Mouse (Mus musculus): ENCODE measurements around the gene Zfp553. TPM values are rescaled to one million over a fixed set of nuclear protein-coding genes. Genes with fewer than 3 reads are reported as not detected.

Gene Zfp553
- polyA plus RNA-seq, 1 experiment: 16.6 TPM

GRCm38 (mm10) chr7:127270666-127271065 is 37.8 kb downstream of the Zfp553 start:
- WGBS: 84% methylated on average over 5 of the region's 5 CpGs
- peaks cover 9% of the 10 kb centered on the region for H3K4me1 ChIP-seq (ENCODE audit: control insufficient read depth, insufficient read depth, low read length)
- TF ChIP-seq CTCF (IDR thresholded peaks at IDR 0.05; ENCODE audit: borderline replicate concordance, insufficient read depth, low read depth, low read length): no peak
- TF ChIP-seq POLR2A (IDR thresholded peaks at IDR 0.05; ENCODE audit: borderline replicate concordance, insufficient read depth, low read length): no peak
- H3K27me3 ChIP-seq (ENCODE audit: control insufficient read depth, insufficient read depth, low read length): no peaks in the 10 kb centered on the region
- H3K27ac ChIP-seq (ENCODE audit: insufficient read depth, low read length): no peak overlapping the region
- H3K4me3 ChIP-seq (replicated peaks; ENCODE audit: insufficient read depth, low read depth, low read length): no peak overlapping the region
- no peak for DNase-seq

DNA sequence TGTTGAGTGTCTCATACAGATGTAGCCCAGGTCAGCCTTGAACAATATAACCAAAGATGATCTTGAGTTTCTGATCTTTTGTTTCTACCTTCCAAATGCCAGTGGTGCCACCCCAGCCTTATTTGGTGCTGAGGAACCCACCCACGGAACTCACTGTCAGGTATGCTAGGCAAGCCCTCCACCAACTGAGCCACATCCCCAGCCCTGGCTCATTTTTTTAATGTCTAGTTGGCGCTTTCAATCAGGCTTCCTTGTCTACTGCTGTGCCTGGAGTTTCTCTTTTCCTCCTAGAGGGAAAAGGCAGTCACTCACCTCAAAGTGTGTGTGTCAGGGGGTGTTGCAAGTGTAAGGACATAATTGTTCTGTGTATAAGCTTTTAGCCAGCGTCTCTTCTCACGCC is 38.2 kb downstream of the Zfp553 start:
- WGBS: 95% methylated on average over 4 of the region's 4 CpGs
- Histone ChIP-seq H3K27me3 (ENCODE audit: control insufficient read depth, insufficient read depth, low read length) (no peaks in the 10 kb centered on the region), H3K4me3 (replicated peaks; ENCODE audit: insufficient read depth, low read depth, low read length) (no peak overlapping the region), H3K4me1 (ENCODE audit: control insufficient read depth, insufficient read depth, low read length) (peaks cover 9% of the 10 kb centered on the region), H3K27ac (ENCODE audit: insufficient read depth, low read length) (no peak overlapping the region)
- no peak for DNase-seq
- TF ChIP-seq CTCF (IDR thresholded peaks at IDR 0.05; ENCODE audit: borderline replicate concordance, insufficient read depth, low read depth, low read length): no peak

- no peak for DNase-seq
- Histone ChIP-seq H3K4me3 (replicated peaks; ENCODE audit: insufficient read depth, low read depth, low read length) (peak overlapping the region; percentile 76), H3K27me3 (ENCODE audit: control insufficient read depth, insufficient read depth, low read length) (no peaks in the 10 kb centered on the region), H3K27ac (ENCODE audit: insufficient read depth, low read length) (0 out of 2 replicates have a peak overlapping the region, but pooled peaks have one; percentile 57), H3K4me1 (ENCODE audit: control insufficient read depth, insufficient read depth, low read length) (peaks cover 9% of the 10 kb centered on the region)
- WGBS: 35% methylated on average over 15 of the region's 15 CpGs
- no peak for TF ChIP-seq POLR2A (IDR thresholded peaks at IDR 0.05; ENCODE audit: borderline replicate concordance, insufficient read depth, low read length)
- no peak for TF ChIP-seq CTCF (IDR thresholded peaks at IDR 0.05; ENCODE audit: borderline replicate concordance, insufficient read depth, low read depth, low read length)
Measured at GRCm38 (mm10) chr7:127272566-127272965, 39.7 kb downstream of the Zfp553 start.

- 4% methylated on average over 50 of the region's 50 CpGs for WGBS
- peak overlapping the region; percentile 57 for H3K27ac ChIP-seq (ENCODE audit: insufficient read depth, low read length)
- H3K27me3 ChIP-seq (ENCODE audit: control insufficient read depth, insufficient read depth, low read length): no peaks in the 10 kb centered on the region
- peak; percentile 43 to 58 for DNase-seq
- TF ChIP-seq CTCF (IDR thresholded peaks at IDR 0.05; ENCODE audit: borderline replicate concordance, insufficient read depth, low read depth, low read length): no peak
- no peak for TF ChIP-seq POLR2A (IDR thresholded peaks at IDR 0.05; ENCODE audit: borderline replicate concordance, insufficient read depth, low read length)
- H3K4me3 ChIP-seq (replicated peaks; ENCODE audit: insufficient read depth, low read depth, low read length): peak overlapping the region; percentile 76
- peaks cover 9% of the 10 kb centered on the region for H3K4me1 ChIP-seq (ENCODE audit: control insufficient read depth, insufficient read depth, low read length)
Measured at GRCm38 (mm10) chr7:127273118-127273923, 40.5 kb downstream of the Zfp553 start.

- Histone ChIP-seq H3K27me3 (ENCODE audit: control insufficient read depth, insufficient read depth, low read length) (no peaks in the 10 kb centered on the region), H3K27ac (ENCODE audit: insufficient read depth, low read length) (peak within 1 kb of the TSS; percentile 60), H3K4me1 (ENCODE audit: control insufficient read depth, insufficient read depth, low read length) (peaks cover 9% of the 10 kb centered on the region), H3K4me3 (replicated peaks; ENCODE audit: insufficient read depth, low read depth, low read length) (peak within 1 kb of the TSS; percentile 76)
- TF ChIP-seq POLR2A (IDR thresholded peaks at IDR 0.05; ENCODE audit: borderline replicate concordance, insufficient read depth, low read length) (peak; percentile 99), CTCF (IDR thresholded peaks at IDR 0.05; ENCODE audit: borderline replicate concordance, insufficient read depth, low read depth, low read length) (no peak)
- WGBS: under 1% methylated on average over 39 of the region's 39 CpGs
- peak; percentile 96 to 99 for DNase-seq
Measured at GRCm38 (mm10) chr7:127273925-127274789, 41.3 kb downstream of the Zfp553 start, which contains the start of gene Sephs2. Gene Sephs2 (minus strand): TSS chr7:127274055.

GRCm38 (mm10) chr7:127276519-127276961 is 43.7 kb downstream of the Zfp553 start:
- Histone ChIP-seq H3K27ac (ENCODE audit: insufficient read depth, low read length) (no peak overlapping the region), H3K27me3 (ENCODE audit: control insufficient read depth, insufficient read depth, low read length) (no peaks in the 10 kb centered on the region), H3K4me3 (replicated peaks; ENCODE audit: insufficient read depth, low read depth, low read length) (no peak overlapping the region), H3K4me1 (ENCODE audit: control insufficient read depth, insufficient read depth, low read length) (no peaks in the 10 kb centered on the region)
- 73% methylated on average over 5 of the region's 5 CpGs for WGBS
- TF ChIP-seq CTCF (IDR thresholded peaks at IDR 0.05; ENCODE audit: borderline replicate concordance, insufficient read depth, low read depth, low read length) (no peak), POLR2A (IDR thresholded peaks at IDR 0.05; ENCODE audit: borderline replicate concordance, insufficient read depth, low read length) (no peak)
- no peak for DNase-seq

DNA sequence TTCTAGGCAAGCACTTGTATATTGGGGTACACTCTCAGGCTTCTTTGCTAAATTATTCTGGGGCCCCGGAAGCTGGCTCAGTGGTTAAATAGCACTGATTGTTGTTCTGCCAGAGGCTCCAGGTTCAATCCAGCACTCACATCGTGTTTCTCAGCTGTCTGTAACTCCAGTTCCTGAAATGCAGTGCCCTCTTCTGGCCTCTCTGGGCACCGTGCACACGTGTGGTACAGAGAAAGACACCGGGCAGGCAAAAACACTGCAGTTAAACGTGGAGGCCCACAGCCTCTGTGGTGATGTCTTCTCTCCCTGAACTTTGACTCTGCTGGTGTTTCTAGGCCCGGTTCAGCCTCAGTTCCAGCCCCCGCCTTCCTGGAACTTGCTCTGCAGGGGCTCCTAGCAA is 45.5 kb downstream of the Zfp553 start:
- no peak overlapping the region for H3K27ac ChIP-seq (ENCODE audit: insufficient read depth, low read length)
- 13% methylated on average over 8 of the region's 8 CpGs for WGBS
- no peak for TF ChIP-seq POLR2A (IDR thresholded peaks at IDR 0.05; ENCODE audit: borderline replicate concordance, insufficient read depth, low read length)
- no peak for TF ChIP-seq CTCF (IDR thresholded peaks at IDR 0.05; ENCODE audit: borderline replicate concordance, insufficient read depth, low read depth, low read length)
- H3K4me1 ChIP-seq (ENCODE audit: control insufficient read depth, insufficient read depth, low read length): no peaks in the 10 kb centered on the region
- H3K4me3 ChIP-seq (replicated peaks; ENCODE audit: insufficient read depth, low read depth, low read length): no peak overlapping the region
- no peaks in the 10 kb centered on the region for H3K27me3 ChIP-seq (ENCODE audit: control insufficient read depth, insufficient read depth, low read length)
- no peak for DNase-seq
